Mouse (Mus musculus) forebrain, embryonic 14.5 days (tissue): ENCODE measurements at regions not wholly inside any gene's neighbourhood (a gene's known extent, or its start where the extent isn't known, plus 50 kb on each side); places are given as distances from the start of the nearest gene placed in this dataset.

ENCODE experiments used
- ATAC-seq: fragments of 200-750 bp; cut with Nextera tagmentation; 2 replicates; pipeline ENCODE4 v1.8.0; 2017; ENCODE audit warnings: mild to moderate bottlenecking, moderate library complexity
- DNase-seq: peaks from one replicate; pipeline ENCODE4 v3.0.0-alpha.2; 2015; ENCODE audit warnings: low spot score
- H3K27ac ChIP-seq: fragments of 300-500 bp; sonication (generic); 2 replicates; pipeline ENCODE4 v1.5.1; 2014; ENCODE audit warnings: low read depth, mild to moderate bottlenecking, control low read depth, low read length, moderate library complexity
- H3K27me3 ChIP-seq: fragments of 300-500 bp; sonication (generic); replicated peaks from 2 replicates; pipeline ENCODE4 v1.6.1; 2014; ENCODE audit warnings: low read length, control low read depth, mixed read lengths; ENCODE audit not compliant: control insufficient read depth, insufficient read depth
- H3K36me3 ChIP-seq: fragments of 300-500 bp; sonication (generic); 2 replicates; pipeline ENCODE4 v1.6.1; 2014; ENCODE audit warnings: low read length, control low read depth; ENCODE audit not compliant: control insufficient read depth, insufficient read depth
- H3K4me1 ChIP-seq: fragments of 300-500 bp; sonication (generic); 2 replicates; pipeline ENCODE4 v1.6.1; 2014; ENCODE audit warnings: antibody characterized with exemption, low read length, control low read depth; ENCODE audit not compliant: control insufficient read depth, insufficient read depth
- H3K4me2 ChIP-seq: fragments of 300-500 bp; sonication (generic); 2 replicates; pipeline ENCODE4 v1.6.1; 2014; ENCODE audit warnings: mild to moderate bottlenecking, control low read depth, low read length
- H3K4me3 ChIP-seq: fragments of 300-500 bp; sonication (generic); 2 replicates; pipeline ENCODE4 v1.5.1; 2014; ENCODE audit warnings: low read depth, low read length, control low read depth
- H3K9ac ChIP-seq: fragments of 300-500 bp; sonication (generic); 2 replicates; pipeline ENCODE4 v1.6.1; 2014; ENCODE audit warnings: mild to moderate bottlenecking, low read length, control low read depth, moderate library complexity
- H3K9me3 ChIP-seq: fragments of 300-500 bp; sonication (generic); replicated peaks from 2 replicates; pipeline ENCODE4 v1.6.1; 2016; ENCODE audit warnings: low read length, control low read depth, mixed read lengths; ENCODE audit not compliant: control insufficient read depth
- WGBS: fragments of 180-500 bp; shearing (Covaris S2); extraction: QIAGEN DNeasy Blood & Tissue Kit; methylation state at CpG from one replicate; pipeline ENCODE4 v1.1.7; 2014; 5-methylcytosine and 5-hydroxymethylcytosine counted together

DNA sequence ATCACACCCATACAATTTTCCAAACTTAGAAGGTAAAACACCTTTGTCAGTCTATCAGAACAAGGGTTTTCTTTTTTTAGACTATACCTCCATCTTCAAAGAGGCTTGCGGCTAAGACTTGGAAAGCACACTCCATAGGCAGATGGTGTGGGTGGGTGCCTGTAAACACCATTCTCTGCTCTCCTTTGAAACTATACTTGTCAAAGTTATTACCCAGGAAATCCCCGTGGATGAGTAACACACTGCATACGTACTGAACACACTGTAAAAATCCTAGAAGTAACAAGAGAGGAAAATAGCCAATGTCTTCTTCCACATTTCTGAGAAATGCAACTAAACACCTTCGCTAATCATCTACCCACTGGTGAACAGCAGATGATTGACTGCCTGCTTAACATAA, 464.0 kb upstream of the Adam24 start:
- Histone ChIP-seq H3K4me1 (no peaks in the 10 kb centered on the region), H3K4me2 (no peak overlapping the region), H3K4me3 (no peak overlapping the region), H3K36me3 (no peaks in the 10 kb centered on the region), H3K9me3 (no peaks in the 10 kb centered on the region), H3K9ac (no peak overlapping the region), H3K27ac (no peak overlapping the region), H3K27me3 (no peaks in the 10 kb centered on the region)
- peak; percentile 63; the same call in 1 of the 2 replicates for ATAC-seq
- peak; percentile 37 for DNase-seq
- 77% methylated on average over 4 of the region's 4 CpGs for WGBS

DNA sequence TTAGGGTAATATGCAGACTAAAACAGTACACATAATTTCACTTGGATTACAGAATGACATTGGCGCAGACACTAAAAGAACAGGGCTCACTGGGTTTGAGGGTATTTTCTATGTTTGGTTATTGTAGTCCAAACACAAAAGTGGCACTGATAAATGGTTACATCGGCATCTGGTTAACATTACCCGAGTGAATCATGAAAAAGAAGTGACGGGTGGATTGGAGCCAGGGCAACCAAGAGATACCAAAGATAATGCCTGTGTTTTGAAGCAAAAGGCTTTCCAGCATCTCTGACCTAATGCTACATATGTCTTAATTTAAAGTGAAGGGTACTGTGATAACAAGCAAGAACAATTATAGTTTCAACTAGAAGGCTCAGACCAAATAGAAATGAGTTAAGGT, 451.4 kb upstream of the Adam24 start:
- H3K9ac ChIP-seq, result no peak overlapping the region
- no peak overlapping the region for H3K4me3 ChIP-seq
- H3K27me3 ChIP-seq, result no peaks in the 10 kb centered on the region
- DNase-seq, result no peak
- no peak overlapping the region for H3K4me2 ChIP-seq
- no peaks in the 10 kb centered on the region for H3K36me3 ChIP-seq
- 86% methylated on average over 4 of the region's 4 CpGs for WGBS
- no peaks in the 10 kb centered on the region for H3K9me3 ChIP-seq
- no peak for ATAC-seq
- no peak overlapping the region for H3K27ac ChIP-seq
- H3K4me1 ChIP-seq, result no peaks in the 10 kb centered on the region

DNA sequence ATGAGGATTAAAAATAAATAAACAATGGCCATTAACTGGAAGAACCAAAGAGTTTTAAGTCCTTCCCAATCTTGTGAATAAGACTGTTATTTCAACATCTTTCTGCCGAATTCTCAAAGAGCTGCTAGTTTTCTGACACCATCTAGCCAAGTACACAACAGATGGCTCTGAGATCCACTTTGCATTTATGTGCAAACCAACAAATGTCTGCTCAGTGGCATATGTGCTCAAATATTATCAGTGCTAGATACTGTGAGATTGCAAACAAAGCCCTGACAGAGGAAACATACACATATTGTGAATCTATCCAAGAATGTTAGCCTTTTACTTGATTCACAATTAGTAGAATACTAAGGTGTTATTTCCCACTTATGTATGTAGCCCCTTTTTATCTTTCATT, 447.6 kb upstream of the Adam24 start:
- 40% methylated on average over 1 of the region's 1 CpGs for WGBS
- Histone ChIP-seq H3K4me3 (no peak overlapping the region), H3K4me1 (no peaks in the 10 kb centered on the region), H3K9ac (no peak overlapping the region), H3K27ac (no peak overlapping the region), H3K4me2 (no peak overlapping the region), H3K9me3 (no peaks in the 10 kb centered on the region), H3K36me3 (no peaks in the 10 kb centered on the region), H3K27me3 (no peaks in the 10 kb centered on the region)
- ATAC-seq, result peak; percentile 78; the same call in 1 of the 2 replicates
- peak; percentile 81 for DNase-seq
